Mouse (Mus musculus): ENCODE measurements around the gene Slc9a3.

Gene Slc9a3

DNA sequence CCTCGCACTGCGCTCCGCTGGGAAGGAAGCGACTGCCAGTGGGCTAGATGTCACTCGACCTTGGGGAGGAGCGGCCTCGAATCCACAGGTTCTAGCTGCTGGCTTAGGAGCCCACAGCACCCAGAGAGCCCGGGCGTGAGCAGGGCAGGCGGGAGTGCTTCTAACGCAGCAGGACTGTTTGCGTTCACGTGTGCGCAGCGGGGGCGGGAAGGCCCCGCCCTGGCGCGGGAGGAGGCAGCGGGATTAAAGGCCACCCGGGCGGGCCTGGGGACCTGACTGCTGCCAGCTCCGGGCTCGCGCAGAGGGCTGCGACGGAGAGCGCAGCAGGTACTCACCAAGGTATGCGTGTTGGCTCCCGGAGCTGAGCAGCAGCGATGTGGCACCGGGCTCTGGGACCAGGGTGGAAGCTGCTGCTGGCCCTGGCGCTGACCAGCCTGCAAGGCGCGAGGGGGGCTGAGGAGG, at the start of gene Slc9a3:
Gene Slc9a3 (plus strand): TSS at position 317 of the 462 bp plus-strand sequence.
- no peak for DNase-seq (ENCODE audit: low read depth)

DNA sequence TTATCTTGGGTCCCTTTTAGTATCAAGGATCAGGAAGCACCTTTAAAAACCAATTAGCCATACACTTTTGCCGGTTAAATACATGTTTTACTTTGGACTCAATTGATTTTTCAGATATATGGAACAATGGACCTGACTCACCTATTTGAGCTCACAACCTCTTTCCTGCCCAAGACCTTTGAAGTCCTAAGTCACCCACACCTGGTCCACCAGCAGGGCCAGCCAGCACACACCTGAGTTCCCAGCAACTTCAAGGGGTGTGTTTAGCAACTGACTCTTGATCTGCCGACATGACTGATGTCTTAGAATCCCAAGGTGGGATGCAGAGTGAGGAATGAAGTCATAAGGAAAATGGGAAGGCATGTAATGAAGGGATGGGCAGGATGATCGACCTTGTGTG, 49.5 kb upstream of the Slc9a3 start:
- no peak for DNase-seq (ENCODE audit: low read depth)

DNA sequence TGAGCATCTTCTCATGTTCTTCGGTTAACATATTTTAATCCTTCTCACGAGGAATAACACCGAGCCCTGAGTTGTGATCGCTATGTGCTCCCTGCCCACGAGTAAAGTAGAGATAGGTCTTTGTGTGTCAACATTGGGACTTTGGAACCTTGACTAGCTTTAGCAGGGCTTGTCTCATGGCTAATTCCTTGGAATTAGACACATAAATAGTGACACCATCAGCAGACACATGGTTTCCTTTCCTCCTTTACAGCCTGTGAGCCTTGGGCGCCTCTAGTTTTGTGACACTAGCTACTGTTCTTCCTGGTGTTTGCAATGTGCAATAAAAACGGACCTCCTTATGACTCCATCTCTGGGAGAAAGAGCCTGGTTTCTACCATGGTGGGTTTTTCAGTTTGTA, 47.9 kb upstream of the Slc9a3 start:
- no peak for DNase-seq (ENCODE audit: low read depth)

DNA sequence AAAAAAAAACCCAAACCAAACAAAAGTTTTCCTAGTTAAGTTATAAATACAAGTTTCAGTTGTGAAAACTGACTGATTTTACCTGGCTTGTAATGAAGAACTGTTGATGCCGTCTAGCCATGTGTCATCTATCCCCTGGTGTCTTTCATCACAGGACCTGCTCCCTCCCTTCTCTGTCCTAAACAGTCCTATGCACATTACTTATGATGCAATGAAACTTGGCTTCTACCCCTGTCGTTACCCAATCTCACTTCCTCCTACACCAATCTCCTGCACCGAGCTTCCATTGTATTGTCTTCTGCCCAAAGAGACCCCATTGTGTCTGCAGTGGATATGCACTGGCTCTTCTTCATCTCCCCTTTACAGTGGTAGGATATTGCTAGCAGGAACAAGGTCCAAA, 31.0 kb upstream of the Slc9a3 start:
- DNase-seq (ENCODE audit: low read depth): peak; percentile 62

DNA sequence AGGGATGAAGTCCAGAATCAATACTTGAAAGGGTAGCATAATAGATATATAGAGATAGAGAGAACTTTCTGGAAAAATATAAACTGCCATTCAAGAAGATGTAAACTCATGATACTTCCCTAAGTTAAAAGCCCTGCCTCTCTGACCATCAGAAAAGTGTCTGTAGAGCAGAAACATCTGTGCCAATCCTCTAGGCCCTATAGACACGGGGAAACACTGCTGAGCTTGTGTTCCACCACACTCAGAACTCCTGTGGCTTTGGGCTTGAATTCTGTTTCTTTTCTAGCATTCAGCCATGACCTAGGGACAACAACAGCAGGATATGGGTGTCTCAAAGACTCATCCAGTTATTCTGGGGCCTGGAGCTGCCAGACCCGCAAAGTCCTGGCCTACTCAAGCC, 25.3 kb upstream of the Slc9a3 start:
- no peak for DNase-seq (ENCODE audit: low read depth)

DNA sequence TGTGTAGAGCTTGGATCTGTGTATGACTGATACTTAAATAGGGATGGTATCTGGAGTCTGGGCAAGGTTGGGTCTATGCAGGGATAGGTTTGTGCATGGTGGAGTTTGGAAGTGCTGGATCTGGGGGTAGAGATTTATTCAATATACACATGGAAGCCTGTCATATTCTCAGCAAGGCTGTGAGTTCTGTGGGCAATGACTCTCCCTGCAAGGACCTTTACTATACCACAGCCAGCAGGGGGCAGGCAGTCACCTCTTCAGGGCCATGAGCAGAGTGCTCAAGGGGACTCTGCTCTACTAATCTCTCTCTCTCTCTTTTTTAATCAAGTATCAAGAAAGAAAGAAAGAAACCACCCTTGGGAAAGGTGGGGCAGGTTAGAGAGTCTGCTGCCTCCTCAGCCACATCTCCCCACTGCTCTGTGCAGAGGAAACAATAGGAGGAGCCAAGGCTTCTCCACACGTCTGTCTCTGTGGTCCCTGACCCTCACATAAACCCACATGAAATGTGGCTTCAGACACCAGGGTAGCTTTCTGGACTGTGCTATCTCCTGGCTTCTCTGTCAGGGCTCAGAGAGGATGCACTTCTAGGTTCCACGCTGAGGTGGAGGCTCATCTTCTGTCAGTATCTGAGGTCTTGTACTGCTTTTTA, 24.4 kb upstream of the Slc9a3 start:
- DNase-seq (ENCODE audit: low read depth): peak; percentile 73

DNA sequence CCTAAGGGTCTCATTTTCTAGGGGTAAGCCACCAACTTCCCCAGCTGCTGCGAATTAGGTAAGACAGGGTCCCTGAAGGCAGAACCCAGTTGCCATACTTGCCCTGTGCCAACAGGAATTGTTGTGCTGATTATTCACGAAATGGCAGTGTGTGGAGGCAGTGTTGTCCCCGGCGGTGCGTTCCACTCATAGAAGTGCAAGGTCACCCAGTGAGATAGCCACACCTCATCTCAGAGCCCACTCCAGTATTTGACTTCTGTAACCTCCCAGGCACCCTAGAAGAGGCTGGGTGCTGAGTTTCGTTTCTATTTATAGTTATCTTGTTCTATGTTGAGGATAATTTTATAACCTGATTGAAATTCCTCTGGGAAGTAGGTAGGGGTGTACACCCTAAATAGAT, 22.3 kb upstream of the Slc9a3 start:
- DNase-seq (ENCODE audit: low read depth): no peak

DNA sequence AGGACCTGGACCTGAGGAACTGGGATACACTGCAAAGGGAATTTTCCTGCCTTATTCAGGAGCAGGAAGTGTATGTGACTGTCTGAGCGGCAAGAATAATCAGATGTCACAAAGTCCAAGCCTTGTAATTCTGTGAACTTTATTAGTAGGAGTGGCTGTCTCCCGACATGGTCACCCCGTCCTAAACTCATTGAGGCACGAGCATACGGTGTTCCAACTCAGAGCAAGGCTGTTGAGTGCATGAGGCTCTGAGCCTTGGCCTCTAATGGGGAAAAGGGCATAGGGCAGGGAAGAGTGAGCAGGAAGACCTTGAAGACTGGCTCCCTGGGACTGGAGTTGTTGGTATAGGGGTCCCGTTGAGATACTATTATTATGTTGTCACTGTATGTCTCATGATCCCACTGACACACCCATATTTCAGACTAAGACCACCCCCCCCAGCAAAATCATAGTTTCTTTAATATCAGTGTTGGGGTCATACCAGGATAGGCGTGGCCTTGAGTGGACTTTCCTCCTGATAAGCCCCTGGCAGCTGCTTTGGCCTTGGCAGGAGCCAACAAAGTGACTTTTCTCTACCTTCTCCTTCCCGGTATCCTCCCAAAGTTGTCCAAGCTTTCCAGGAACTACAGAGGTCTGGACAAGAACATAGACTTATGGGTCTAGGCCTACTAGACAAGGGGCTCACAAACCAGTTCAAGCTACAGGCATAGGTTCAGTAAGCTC, 19.0 kb upstream of the Slc9a3 start:
- no peak for DNase-seq (ENCODE audit: low read depth)

DNA sequence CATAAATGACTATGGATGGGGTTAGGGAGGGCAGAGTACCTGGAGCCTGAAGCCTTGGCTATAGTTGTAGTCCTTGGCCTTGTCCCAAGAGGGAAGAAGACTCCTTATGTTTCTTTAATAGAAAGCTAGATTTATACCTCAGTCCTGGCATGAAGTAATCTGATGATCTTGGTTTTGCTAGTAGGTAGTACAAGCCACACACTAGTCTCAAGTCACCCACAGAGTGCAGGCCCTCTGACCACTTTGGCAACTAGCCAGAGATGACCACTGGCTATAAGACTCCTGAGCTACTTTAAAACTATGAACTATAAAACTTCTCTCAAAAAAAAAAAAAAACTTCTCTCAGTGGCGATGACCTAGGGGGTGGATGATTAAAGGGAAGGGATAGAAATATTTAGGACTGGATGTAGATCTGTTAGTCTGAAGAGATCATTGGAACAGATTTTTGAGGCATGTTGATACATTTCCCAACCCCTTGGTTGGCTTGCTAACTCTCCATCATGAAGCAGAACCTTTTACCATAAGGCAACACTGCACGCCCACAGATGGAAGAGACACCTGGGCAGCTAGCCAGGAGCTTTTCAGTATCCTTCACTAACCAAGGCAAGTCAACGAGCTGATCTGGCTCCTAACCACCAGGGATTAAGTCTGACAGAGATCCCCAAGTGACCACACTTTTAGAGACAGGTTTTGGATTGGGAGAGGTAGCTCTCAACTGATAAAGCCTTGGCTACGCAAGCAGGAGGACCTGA, 18.2 kb upstream of the Slc9a3 start:
- DNase-seq (ENCODE audit: low read depth): peak; percentile 3

DNA sequence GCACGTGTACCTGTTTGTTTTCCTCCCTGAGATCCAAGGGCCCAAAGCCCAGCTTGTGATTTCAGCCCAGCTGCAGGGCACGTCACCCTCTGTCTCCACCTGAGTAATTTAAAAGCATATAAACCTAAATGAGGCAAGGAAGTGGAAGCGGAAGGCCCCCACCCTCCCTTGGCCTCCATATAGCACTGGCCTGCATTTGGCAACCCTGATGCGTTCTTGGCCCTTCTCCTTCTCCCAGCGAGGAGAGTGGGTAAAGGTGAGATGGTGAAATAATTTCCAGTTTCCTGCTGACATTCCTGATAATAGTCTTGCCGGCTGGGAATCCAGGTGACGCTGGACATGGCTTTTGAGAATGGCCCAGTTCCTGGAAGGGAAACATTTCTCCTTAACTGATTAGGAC, 16.8 kb upstream of the Slc9a3 start:
- no peak for DNase-seq (ENCODE audit: low read depth)

DNA sequence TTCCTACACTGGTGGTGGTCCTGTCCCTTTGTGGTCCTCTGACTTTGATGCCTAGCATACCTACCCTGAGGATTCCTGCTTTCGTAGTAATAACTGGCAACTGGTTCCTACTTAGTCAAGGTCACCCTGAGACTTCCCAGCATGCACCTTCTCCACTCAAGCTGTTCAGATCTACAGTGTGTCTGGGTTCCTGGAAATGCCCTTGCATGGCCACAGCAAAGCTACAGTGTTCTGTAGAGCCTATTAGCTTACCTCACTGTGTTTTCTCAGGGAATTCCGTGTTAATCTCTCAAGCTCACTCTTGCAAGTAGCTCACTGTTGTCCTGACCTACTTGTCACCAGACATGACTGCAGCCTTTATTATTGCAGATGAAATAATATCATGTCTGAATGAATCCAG, 13.8 kb upstream of the Slc9a3 start:
- no peak for DNase-seq (ENCODE audit: low read depth)

DNA sequence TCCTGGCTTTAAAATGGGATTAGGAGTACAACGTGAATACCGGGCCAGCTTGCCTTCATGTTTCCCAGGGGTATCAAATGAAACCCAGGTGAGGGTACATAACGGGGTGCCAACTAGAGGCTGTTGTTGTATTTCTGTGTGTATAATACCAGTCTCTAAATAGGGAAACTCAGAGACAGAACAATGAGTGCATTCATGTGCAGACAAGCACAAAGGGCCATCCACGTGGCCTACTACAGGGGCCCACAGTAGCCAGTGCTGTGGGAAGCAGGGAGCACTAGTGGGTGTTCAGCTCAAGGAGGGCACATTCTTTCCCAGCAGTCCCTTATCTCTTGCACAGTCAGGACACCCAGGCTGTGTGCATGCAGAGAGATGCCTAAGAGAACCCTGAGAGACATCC, 8.7 kb upstream of the Slc9a3 start:
- no peak for DNase-seq (ENCODE audit: low read depth)

DNA sequence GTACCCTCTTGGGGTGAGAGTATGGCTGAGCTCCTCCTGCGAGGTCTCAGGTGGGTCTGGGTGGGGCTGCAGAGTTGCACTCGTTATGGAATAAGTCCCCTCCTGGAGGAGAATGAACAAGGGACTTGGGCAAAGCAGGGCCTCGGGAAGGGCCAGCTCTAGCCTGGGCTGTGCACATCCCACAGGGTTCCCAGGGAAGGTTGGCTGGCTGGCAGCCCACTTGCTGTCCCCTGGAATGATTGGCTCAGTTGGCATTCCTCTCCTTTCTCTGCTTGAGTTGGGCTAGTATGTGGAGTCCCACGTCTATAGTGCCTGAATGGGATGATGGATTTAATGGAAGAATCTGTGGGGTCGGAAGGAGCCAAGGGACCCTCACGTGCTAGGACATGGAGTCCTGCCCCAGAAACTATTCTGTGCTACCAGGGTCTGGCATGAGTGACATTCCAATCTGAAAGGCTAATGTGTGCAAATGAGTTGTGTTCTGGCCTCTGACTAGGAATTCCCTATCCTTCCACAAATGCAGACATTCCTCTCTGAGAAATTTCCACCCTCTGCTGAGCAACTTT, 7.5 kb upstream of the Slc9a3 start:
- no peak for DNase-seq (ENCODE audit: low read depth)

DNA sequence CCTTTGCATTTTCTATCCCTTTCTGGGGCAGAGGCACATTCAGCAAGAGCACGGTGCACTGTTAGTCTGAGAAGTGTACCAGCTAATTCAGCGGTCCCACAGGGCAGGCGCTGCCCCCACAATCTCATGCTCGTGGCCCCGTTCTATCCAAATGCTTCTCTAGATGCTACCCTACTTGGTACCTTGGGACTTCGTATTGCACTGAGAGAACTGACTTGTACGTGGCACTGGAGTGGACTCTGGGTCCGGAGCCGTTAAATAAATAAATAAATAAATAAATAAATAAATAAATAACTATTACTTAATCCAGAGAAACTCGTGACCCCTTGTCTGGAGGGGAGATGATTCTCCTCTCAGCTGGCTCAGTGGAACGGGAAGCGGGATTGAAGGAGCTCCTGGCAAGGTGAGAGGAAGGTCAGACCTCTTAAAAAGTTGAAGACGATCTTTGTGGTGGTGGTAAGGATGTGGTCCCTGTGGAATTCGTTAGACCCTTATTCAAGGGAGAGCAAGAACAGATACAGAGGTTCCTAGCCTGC, 606 bp downstream of the Slc9a3 start:
- DNase-seq (ENCODE audit: low read depth): no peak

DNA sequence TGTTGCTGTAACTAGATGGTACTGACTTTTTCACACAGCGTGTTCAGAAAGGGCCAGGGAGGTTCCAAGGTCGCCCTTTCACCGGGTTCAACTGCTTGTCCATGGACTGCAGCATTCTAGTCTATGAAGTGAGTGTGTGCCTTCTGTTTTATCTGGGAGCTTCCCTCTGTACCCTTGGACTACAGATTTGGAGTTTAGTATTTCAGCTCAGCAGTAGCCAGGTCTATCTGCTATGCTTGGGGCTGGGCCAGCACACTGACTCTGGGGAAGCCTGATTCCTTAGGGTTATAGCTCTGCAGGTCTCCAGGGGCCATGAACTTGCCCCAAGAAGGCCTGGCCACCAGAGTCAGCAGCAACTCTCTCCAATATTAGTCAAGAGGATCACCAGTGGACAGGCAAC, 1.4 kb downstream of the Slc9a3 start:
- DNase-seq (ENCODE audit: low read depth): no peak

DNA sequence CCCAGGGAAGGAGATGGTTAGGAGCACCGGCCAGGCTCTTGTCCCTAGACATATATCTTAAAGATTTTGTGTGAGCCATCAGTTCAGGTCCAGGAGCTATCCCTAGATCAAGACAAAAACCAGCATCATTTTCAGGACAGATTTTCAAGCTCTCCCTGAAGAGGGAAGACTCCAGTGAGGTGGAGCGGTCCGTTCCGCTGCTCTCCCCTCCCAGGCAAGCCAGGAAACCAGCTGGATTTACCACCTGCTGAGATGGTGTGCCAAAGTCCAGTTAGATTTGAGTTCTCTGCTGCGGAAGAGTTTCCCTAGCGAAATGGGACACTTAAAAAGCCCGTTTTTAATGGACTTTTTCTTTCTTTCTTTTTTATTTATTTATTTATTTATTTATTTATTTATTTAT, 6.3 kb downstream of the Slc9a3 start:
- DNase-seq (ENCODE audit: low read depth): no peak

DNA sequence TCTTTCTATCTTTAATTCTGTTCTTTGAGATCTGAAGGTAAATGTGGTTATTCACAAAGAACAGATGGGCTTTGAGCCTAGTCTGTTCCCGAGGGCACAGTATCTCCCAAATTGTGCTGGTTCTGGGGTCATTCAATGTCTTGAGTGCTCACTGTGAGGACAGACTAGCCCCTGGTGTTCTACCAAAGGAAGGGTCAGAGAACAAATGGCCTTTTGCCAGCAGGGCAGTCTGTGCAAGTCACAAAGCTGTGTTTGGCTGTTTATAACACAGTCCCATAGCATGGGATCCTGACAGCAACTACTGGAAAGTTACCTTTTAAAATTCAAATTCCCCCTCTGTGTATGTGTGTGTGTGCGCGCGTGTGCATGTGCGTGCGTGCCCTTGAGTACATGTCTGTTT, 8.7 kb downstream of the Slc9a3 start:
- DNase-seq (ENCODE audit: low read depth): no peak

DNA sequence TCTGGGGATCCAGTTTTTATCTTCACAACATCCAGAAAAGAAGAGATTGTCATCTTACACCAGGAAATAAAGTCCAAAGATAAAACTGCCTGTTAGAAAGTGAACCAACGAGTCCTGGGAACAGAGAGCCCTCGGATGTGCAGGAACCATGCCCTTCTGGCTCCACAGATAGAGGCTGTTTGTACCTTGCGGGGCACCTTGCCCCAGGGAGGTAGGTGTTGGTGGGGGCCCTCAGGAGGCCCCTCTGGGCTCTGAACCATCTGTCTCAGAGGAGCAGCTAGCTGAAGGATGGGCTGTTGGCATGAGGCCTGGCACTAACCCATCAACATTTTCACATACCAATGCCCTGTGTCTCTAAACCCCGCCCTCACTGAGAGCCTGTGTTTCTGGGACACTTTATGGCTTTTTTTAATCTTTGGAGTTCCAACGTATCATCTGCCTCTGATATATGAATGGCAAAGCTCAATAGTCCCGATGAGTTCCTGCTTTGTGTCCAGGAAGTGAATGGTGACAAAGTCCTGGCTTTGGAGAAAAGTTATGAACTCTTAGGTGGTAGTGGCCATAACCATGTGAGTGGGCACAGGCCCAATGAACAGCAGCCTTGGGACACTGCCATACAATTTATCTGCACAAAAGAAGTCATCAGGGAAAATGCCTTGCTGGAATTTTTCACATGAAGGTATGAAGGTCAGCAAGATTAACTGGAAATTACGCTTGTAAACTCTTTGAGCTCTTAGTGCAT, 17.8 kb downstream of the Slc9a3 start:
- no peak for DNase-seq (ENCODE audit: low read depth)

DNA sequence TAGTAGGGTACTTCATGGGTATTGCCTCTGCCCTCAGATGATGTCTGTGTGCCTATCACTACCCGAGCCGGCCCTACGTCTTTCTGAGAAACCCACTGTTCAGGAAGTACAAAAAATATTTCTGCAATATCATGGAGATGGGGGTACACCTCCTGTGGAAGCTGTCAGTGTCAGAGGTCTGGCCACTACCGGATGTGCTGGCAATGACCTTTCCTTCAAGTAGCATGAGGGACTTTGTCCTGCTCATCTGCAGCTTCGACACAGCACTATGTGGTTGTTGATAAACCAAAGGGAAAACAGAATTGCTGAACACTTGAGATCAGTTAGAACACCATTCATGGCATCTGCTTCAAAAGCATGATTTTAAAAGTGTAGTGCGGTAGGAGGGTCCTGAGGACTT, 19.5 kb downstream of the Slc9a3 start:
- no peak for DNase-seq (ENCODE audit: low read depth)

DNA sequence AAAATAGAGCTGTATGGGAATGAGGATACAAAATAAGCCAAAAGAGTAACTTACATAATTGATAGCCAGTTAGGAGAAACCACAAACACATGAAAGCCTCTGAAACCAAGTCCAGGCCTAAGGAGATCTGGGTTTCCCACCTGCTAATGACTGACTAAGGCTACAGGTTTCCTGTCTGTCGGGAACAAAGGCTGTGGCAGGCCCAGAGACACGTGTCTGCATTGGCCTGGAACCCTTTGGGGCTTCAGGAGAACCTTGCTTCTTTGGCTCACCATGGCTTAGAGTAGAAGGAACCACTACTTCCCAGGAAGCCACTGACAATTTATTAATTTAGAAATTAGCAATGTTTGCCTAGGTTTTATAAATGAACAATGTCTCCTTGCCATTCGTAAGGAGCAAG, 22.0 kb downstream of the Slc9a3 start:
- no peak for DNase-seq (ENCODE audit: low read depth)

DNA sequence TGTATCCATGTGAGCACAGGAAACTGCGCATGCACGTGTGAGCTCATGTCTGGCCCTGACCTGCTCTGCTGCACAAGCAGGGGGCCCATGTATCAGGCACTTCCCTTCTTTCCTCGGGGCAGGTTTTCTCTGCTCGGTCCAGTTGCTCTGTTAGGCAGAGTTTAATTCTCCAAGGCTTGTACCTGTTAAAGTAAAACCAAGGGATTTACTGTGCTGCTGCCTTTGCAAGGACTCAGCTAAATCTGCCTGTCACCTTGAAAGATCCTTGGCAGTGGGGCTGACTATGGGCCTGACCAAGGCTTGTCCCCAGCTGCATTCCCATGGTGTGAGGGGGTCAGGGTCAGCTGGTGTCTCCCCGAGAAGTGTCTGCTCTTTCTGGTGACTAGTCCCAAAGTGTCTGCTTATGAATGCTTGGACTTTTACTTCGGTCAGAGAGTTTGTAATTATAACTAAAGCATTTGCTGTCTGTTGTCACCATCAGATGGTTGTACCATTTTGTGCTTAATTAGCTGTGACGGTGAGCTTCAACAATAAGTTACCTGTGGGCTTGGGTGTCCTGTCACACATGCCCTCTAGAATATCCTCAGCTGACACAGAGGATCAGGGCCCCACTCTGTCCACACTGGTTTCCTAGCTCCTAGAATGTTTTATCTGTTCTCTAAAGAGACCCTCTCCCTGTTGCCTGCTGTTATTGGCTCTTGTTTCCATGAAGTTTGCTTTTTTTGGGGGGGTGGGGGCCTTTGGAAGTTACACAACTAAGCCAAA, 23.0 kb downstream of the Slc9a3 start:
- no peak for DNase-seq (ENCODE audit: low read depth)

Data from 416B (cell line).